Mouse (Mus musculus) CH12.LX (cell line): ENCODE measurements at regions not wholly inside any gene's neighbourhood (a gene's known extent, or its start where the extent isn't known, plus 50 kb on each side); places are given as distances from the start of the nearest gene placed in this dataset.

Experiments
- CTCF ChIP-seq, 2 experiments: IDR thresholded peaks in 1 of 2; conservative IDR thresholded peaks in 1 of 2; 2 replicates each; pipeline ENCODE4 v1.5.1; 2011 to 2012; ENCODE audit warnings: low read depth in 2 of 2, low read length in 2 of 2, improper control_type of control experiment in 1 of 2, inconsistent platforms in 1 of 2, mild to moderate bottlenecking in 1 of 2, moderate library complexity in 1 of 2
- E2F4 ChIP-seq: IDR thresholded peaks from 2 replicates; pipeline ENCODE4 v1.6.1; 2011; ENCODE audit warnings: low read depth, low read length, improper control_type of control experiment; ENCODE audit not compliant: insufficient replicate concordance
- POLR2A ChIP-seq: IDR thresholded peaks from 2 replicates; pipeline ENCODE4 v1.6.1; 2011; ENCODE audit warnings: low read depth, mild to moderate bottlenecking, improper control_type of control experiment, low read length

GRCm38 (mm10) chr3:60785137-60785875 lies 217.3 kb upstream of the P2ry1 start:
- TF ChIP-seq CTCF (conservative IDR thresholded peaks at IDR 0.05 in 1 of 2, IDR thresholded peaks at IDR 0.05 in 1 of 2; ENCODE audit: low read depth in 2 of 2, low read length in 2 of 2), result 0 out of 4 replicates have a peak, but pooled peaks of 1 of the 2 experiments have one; percentile 1
- TF ChIP-seq POLR2A, result no peak
- TF ChIP-seq E2F4, result no peak
